Mouse (Mus musculus) neural tube, embryonic 14.5 days (tissue): Measurements from ENCODE around the gene Prrx2. TPM values are rescaled to one million over a fixed set of nuclear protein-coding genes. Genes with fewer than 3 reads are reported as not detected.

Experiments
- ATAC-seq: fragments of 200-750 bp; cut with Nextera tagmentation; 2 replicates; pipeline ENCODE4 v1.8.0; 2017; ENCODE audit warnings: low read depth, mild to moderate bottlenecking, moderate TSS enrichment, moderate library complexity
- H3K27ac ChIP-seq: fragments of 300-500 bp; sonication (generic); 2 replicates; pipeline ENCODE4 v1.5.1; 2014; ENCODE audit warnings: low read depth, mild to moderate bottlenecking, control low read depth, low read length, moderate library complexity, mixed read lengths
- H3K27me3 ChIP-seq: fragments of 300-500 bp; sonication (generic); 2 replicates; pipeline ENCODE4 v1.6.1; 2014; ENCODE audit warnings: low read length; ENCODE audit not compliant: control insufficient read depth, insufficient read depth
- H3K36me3 ChIP-seq: fragments of 300-500 bp; sonication (generic); 2 replicates; pipeline ENCODE4 v1.6.1; 2014; ENCODE audit warnings: low read length, mixed read lengths; ENCODE audit not compliant: control insufficient read depth, insufficient read depth
- H3K4me1 ChIP-seq: fragments of 300-500 bp; sonication (generic); 2 replicates; pipeline ENCODE4 v1.6.1; 2014; ENCODE audit warnings: low read length; ENCODE audit not compliant: control insufficient read depth, insufficient read depth
- H3K4me2 ChIP-seq: fragments of 300-500 bp; sonication (generic); 2 replicates; pipeline ENCODE4 v1.6.1; 2014; ENCODE audit warnings: mild to moderate bottlenecking, low read depth, low read length, control low read depth
- H3K4me3 ChIP-seq: fragments of 300-500 bp; sonication (generic); 2 replicates; pipeline ENCODE4 v1.5.1; 2014; ENCODE audit warnings: low read depth, low read length, control low read depth, mixed read lengths
- H3K9ac ChIP-seq: fragments of 300-500 bp; sonication (generic); replicated peaks from 2 replicates; pipeline ENCODE4 v1.6.1; 2014; ENCODE audit warnings: low read depth, mild to moderate bottlenecking, control low read depth, low read length, mixed read lengths
- H3K9me3 ChIP-seq: fragments of 300-500 bp; sonication (generic); 2 replicates; pipeline ENCODE4 v1.6.1; 2016; ENCODE audit warnings: low read length; ENCODE audit not compliant: control insufficient read depth
- WGBS: fragments of 180-500 bp; shearing (Covaris S2); extraction: QIAGEN DNeasy Blood & Tissue Kit; methylation state at CpG from one replicate; pipeline ENCODE4 v1.1.7; 2014; 5-methylcytosine and 5-hydroxymethylcytosine counted together
- polyA plus RNA-seq: library from polyadenylated mRNA; unstranded; fragments of >200 nt; fragmentation: Nextera tagmentation; extraction: Ambion mirVana; gene quantifications from 2 replicates; pipeline ENCODE4 v1.2.1, GENCODE M21; 2014

Gene Prrx2
- polyA plus RNA-seq, 1 experiment from 2014 or later, result 0.70 TPM

GRCm38 (mm10) chr2:30848184-30848583 is 13.4 kb downstream of the Prrx2 start:
- Histone ChIP-seq H3K9me3 (no peaks in the 10 kb centered on the region), H3K9ac (no peak overlapping the region), H3K4me1 (peaks cover 6% of the 10 kb centered on the region; the same call in 1 of the 2 replicates), H3K4me3 (no peak overlapping the region), H3K27ac (no peak overlapping the region), H3K36me3 (no peaks in the 10 kb centered on the region), H3K4me2 (no peak overlapping the region), H3K27me3 (peaks cover 29% of the 10 kb centered on the region)
- WGBS, result 59% methylated on average over 8 of the region's 8 CpGs
- ATAC-seq, result no peak

- H3K4me1 ChIP-seq, result 0 out of 2 replicates have a peak, but pooled peaks cover 3% of the 10 kb centered on the region
- ATAC-seq, result no peak
- no peak overlapping the region for H3K9ac ChIP-seq
- H3K27ac ChIP-seq, result no peak overlapping the region
- no peaks in the 10 kb centered on the region for H3K36me3 ChIP-seq
- no peaks in the 10 kb centered on the region for H3K9me3 ChIP-seq
- no peak overlapping the region for H3K4me2 ChIP-seq
- H3K4me3 ChIP-seq, result no peak overlapping the region
- H3K27me3 ChIP-seq, result peaks cover 11% of the 10 kb centered on the region
- 75% methylated on average over 6 of the region's 6 CpGs for WGBS
Observed at GRCm38 (mm10) chr2:30850581-30850980, 15.8 kb downstream of the Prrx2 start.

DNA sequence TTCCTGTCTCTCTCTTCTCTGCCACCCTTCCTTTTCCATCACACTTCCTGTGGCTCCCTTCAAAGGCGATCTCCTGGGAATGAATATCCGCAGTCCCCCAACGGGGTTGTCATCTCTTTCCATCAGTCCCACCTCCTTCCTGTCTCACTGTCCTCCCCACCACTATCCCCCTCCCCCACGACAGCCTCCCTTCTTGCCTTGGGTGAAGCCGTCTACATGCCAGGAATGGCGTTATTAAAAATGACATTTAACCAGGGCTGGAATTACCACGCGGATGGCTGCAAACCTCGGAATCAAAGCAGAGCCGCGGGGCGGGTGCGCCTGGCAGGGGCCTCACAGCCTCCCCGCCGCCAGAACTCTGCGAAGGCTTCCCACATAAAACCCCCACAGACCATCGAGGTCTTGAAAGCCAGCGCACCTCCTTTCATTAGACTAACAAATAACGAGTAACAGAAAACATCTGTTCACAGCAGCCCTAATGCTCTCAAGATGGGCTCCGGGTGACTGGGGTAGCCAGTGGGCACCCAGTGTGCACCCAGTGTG is 18.1 kb downstream of the Prrx2 start:
- Histone ChIP-seq H3K9me3 (no peaks in the 10 kb centered on the region), H3K9ac (no peak overlapping the region), H3K27me3 (no peaks in the 10 kb centered on the region), H3K4me3 (no peak overlapping the region), H3K4me1 (0 out of 2 replicates have a peak, but pooled peaks cover 3% of the 10 kb centered on the region), H3K36me3 (no peaks in the 10 kb centered on the region), H3K27ac (no peak overlapping the region), H3K4me2 (no peak overlapping the region)
- no peak for ATAC-seq
- 31% methylated on average over 20 of the region's 20 CpGs for WGBS

GRCm38 (mm10) chr2:30857076-30857475 is 22.3 kb downstream of the Prrx2 start:
- Histone ChIP-seq H3K27ac (no peak overlapping the region), H3K9me3 (no peaks in the 10 kb centered on the region), H3K4me3 (no peak overlapping the region), H3K9ac (no peak overlapping the region), H3K4me2 (no peak overlapping the region), H3K4me1 (0 out of 2 replicates have a peak, but pooled peaks cover 3% of the 10 kb centered on the region), H3K27me3 (no peaks in the 10 kb centered on the region), H3K36me3 (no peaks in the 10 kb centered on the region)
- no peak for ATAC-seq
- 63% methylated on average over 6 of the region's 6 CpGs for WGBS

GRCm38 (mm10) chr2:30859782-30860181 is 25.0 kb downstream of the Prrx2 start:
- H3K4me3 ChIP-seq, result no peak overlapping the region
- no peaks in the 10 kb centered on the region for H3K4me1 ChIP-seq
- no peaks in the 10 kb centered on the region for H3K9me3 ChIP-seq
- H3K36me3 ChIP-seq, result no peaks in the 10 kb centered on the region
- H3K9ac ChIP-seq, result no peak overlapping the region
- no peak overlapping the region for H3K4me2 ChIP-seq
- H3K27ac ChIP-seq, result no peak overlapping the region
- WGBS, result 79% methylated on average over 5 of the region's 5 CpGs
- H3K27me3 ChIP-seq, result peaks cover 5% of the 10 kb centered on the region; the same call in 1 of the 2 replicates
- no peak for ATAC-seq

- no peak overlapping the region for H3K4me3 ChIP-seq
- peaks cover 9% of the 10 kb centered on the region for H3K27me3 ChIP-seq
- H3K9ac ChIP-seq, result no peak overlapping the region
- H3K9me3 ChIP-seq, result no peaks in the 10 kb centered on the region
- no peaks in the 10 kb centered on the region for H3K36me3 ChIP-seq
- H3K4me2 ChIP-seq, result no peak overlapping the region
- H3K27ac ChIP-seq, result no peak overlapping the region
- no peaks in the 10 kb centered on the region for H3K4me1 ChIP-seq
- no peak for ATAC-seq
- 66% methylated on average over 4 of the region's 4 CpGs for WGBS
Observed at GRCm38 (mm10) chr2:30862081-30862480, 27.3 kb downstream of the Prrx2 start.

DNA sequence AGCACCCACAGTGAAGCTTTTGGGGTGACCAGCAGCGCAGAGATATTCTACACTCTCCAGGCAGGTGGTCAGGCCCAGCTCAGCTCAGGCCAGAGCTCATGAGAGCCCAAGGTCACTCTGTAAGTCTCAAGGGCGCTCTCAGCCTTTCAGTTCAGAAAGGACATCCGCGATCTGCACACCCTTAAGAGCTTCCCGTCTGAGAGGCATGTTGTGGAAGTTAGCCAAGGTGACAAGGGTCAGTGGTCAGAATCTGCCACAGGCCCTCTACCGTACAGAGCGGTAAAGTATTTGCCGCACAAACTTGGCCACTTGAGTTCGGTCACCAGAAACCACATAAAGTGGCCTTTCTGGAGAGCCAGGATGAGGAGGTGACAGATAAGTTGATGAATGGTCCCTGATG is 28.8 kb downstream of the Prrx2 start:
- H3K9me3 ChIP-seq, result no peaks in the 10 kb centered on the region
- no peak overlapping the region for H3K27ac ChIP-seq
- no peak for ATAC-seq
- H3K27me3 ChIP-seq, result peaks cover 9% of the 10 kb centered on the region
- no peaks in the 10 kb centered on the region for H3K36me3 ChIP-seq
- WGBS, result 78% methylated on average over 9 of the region's 9 CpGs
- no peaks in the 10 kb centered on the region for H3K4me1 ChIP-seq
- H3K9ac ChIP-seq, result no peak overlapping the region
- H3K4me3 ChIP-seq, result no peak overlapping the region
- no peak overlapping the region for H3K4me2 ChIP-seq

DNA sequence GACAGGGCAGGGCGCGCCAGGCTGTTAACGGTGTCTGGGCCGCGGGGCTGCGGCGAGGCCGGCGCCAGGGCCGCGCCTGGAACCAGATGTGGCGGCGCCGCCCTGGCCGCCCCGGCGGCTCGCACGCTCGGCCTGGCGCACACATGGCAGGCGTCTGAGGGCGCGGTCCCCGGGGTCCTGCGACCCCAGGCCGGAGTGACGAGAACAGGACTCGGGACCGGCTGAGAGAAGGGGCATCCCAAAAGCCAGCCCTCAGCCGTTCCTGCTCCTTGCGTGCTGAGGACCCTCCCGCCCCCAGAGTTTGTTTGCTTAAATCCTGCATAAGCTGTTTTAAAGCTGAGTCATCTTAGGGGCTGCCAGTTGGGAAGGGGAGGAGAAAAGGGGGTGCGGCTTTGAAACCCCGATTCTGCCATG is 30.2 kb downstream of the Prrx2 start:
- H3K27me3 ChIP-seq, result peaks cover 9% of the 10 kb centered on the region
- H3K4me2 ChIP-seq, result peak overlapping the region; percentile 42
- H3K9ac ChIP-seq, result 0 out of 2 replicates have a peak overlapping the region, but pooled peaks have one; percentile 8
- 3% methylated on average over 25 of the region's 35 CpGs for whole genome bisulfite sequencing
- no peaks in the 10 kb centered on the region for H3K9me3 ChIP-seq
- no peak for ATAC-seq
- peak overlapping the region; percentile 18; the same call in 1 of the 2 replicates for H3K4me3 ChIP-seq
- no peaks in the 10 kb centered on the region for H3K36me3 ChIP-seq
- no peak overlapping the region for H3K27ac ChIP-seq
- H3K4me1 ChIP-seq, result no peaks in the 10 kb centered on the region

DNA sequence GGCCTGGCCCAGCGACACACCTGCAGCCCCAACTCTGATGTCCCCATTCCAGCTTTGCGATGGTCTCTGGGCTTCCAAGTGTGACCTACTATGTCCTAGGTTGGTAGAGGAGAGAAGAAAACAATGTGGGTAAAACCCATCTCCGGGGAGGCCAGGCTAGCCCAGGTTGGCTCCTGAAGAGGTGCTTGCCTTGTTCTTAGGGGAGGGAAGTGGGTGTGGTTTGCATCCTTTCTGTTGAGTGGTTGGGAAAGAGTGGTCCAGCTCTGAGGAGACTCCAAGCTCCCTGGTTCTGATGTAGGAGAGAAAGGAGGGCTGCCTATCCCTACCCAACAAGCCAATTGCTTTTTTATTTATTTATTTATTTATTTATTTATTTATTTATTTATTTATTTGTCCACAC is 30.7 kb downstream of the Prrx2 start:
- Histone ChIP-seq H3K4me3 (no peak overlapping the region), H3K27me3 (peaks cover 9% of the 10 kb centered on the region), H3K4me2 (no peak overlapping the region), H3K36me3 (no peaks in the 10 kb centered on the region), H3K27ac (no peak overlapping the region), H3K9me3 (no peaks in the 10 kb centered on the region), H3K9ac (no peak overlapping the region), H3K4me1 (no peaks in the 10 kb centered on the region)
- no peak for ATAC-seq
- WGBS, result 52% methylated on average over 3 of the region's 3 CpGs
